Mouse (Mus musculus): ENCODE measurements around the gene Cpsf4l.

DNA sequence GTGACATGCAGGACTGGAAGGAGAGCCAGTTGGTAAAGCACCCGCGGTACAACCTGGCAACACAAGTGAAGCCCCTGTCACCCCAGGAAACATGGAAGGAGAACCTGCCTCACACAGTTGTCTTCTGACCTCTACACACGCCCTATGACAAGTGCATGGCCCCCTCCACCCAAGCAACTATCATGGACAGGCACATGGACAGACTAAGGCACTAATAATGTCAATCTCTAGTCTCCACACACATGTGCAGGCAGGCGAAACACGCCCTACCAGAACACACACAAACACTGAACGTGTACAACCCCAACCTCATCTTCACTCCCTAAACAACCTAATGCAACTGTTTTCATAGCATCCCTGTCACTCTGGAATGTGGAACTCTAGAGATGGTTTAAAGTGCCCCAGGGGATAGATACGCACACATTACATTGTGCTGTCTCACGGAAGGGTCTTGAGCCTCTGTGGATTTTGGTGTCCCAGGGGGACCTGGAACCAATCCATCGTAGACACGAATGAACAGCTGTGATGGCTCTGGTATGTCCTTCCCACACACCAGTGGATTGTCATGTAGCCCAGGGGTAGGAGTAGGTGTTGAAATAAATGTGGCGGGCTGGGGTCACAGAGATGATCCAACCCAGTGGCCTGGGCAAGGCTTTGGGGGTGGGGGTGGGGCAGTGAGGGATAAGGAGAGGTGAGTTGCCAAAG, 27.2 kb upstream of the Cpsf4l start:
- TF ChIP-seq MAFK (IDR thresholded peaks at IDR 0.05; ENCODE audit: insufficient replicate concordance, low read length) = no peak
- no peak for TF ChIP-seq ZNF384 (IDR thresholded peaks at IDR 0.05; ENCODE audit: low read depth, low read length)
- no peak for TF ChIP-seq CTCF (conservative IDR thresholded peaks at IDR 0.05 in 1 of 2, IDR thresholded peaks at IDR 0.05 in 1 of 2; ENCODE audit: low read depth in 2 of 2, low read length in 2 of 2)
- TF ChIP-seq POLR2A (IDR thresholded peaks at IDR 0.05; ENCODE audit: low read depth, low read length) = no peak
- no peak for TF ChIP-seq USF1 (IDR thresholded peaks at IDR 0.05; ENCODE audit: low read depth, low read length)
- no peak for TF ChIP-seq ETS1 (conservative IDR thresholded peaks at IDR 0.05; ENCODE audit: low read depth, low read length)

Measured in CH12.LX (cell line).